Mouse (Mus musculus): ENCODE results near the gene Olfr714. TPM values are rescaled to one million over a fixed set of nuclear protein-coding genes. Genes with fewer than 3 reads are reported as not detected.
"Not testable (repeated sequence)": the region's sequence is repeated elsewhere in the genome, so short reads cannot be mapped to it uniquely, and the experiment has no call there.

The Olfr714 gene
- total RNA-seq (2021) = not detected
- long read RNA-seq, experiment 1 = 0 reads
- long read RNA-seq, experiment 2 = 0 reads

- no peak for DNase-seq
These were observed at the start of gene Olfr714 for GRCm38 (mm10) chr7:107070681-107071080. Gene Olfr714 (plus strand): TSS chr7:107070981.

GRCm38 (mm10) chr7:107030874-107031273 lies 39.9 kb upstream of the Olfr714 start, which contains the start of gene Olfr713:
Gene Olfr713 (plus strand): TSS chr7:107031174.
- no peak for DNase-seq

GRCm38 (mm10) chr7:107039934-107040563 lies 30.7 kb upstream of the Olfr714 start:
- no peak for DNase-seq

GRCm38 (mm10) chr7:107043136-107043535 lies 27.6 kb upstream of the Olfr714 start:
- DNase-seq = no peak

GRCm38 (mm10) chr7:107044407-107044806 lies 26.4 kb upstream of the Olfr714 start:
- no peak for DNase-seq

GRCm38 (mm10) chr7:107045833-107046232 lies 24.9 kb upstream of the Olfr714 start:
- DNase-seq = peak in 1 of 2 experiments; percentile 20

- no peak for DNase-seq
These were observed 23.2 kb upstream of the Olfr714 start for GRCm38 (mm10) chr7:107047578-107047977.

GRCm38 (mm10) chr7:107092920-107093319 lies 22.1 kb downstream of the Olfr714 start, which contains the start of gene Olfr17:
Gene Olfr17 (plus strand): TSS chr7:107093220.
- DNase-seq = no peak

- DNase-seq = not testable (repeated sequence)
These were observed 39.5 kb downstream of the Olfr714 start, which contains the start of gene Olfr715b for GRCm38 (mm10) chr7:107110269-107110668. Gene Olfr715b (minus strand): TSS chr7:107110369.

Other genes starting within 250 kb of the Olfr714 start
- not detected for gene Olfr702, start 237.1 kb upstream of the Olfr714 start, total RNA-seq (2021)
- gene Olfr703, start 227.6 kb upstream of the Olfr714 start, total RNA-seq (2021) = not detected
- gene Olfr704, start 207.8 kb upstream of the Olfr714 start, total RNA-seq (2021) = not detected
- not detected for gene Olfr705, start 194.1 kb upstream of the Olfr714 start, total RNA-seq (2021)
- gene Olfr706, start 182.8 kb upstream of the Olfr714 start, total RNA-seq (2021) = not detected
- gene Olfr707, start 169.7 kb upstream of the Olfr714 start, total RNA-seq (2021) = not detected
- gene Olfr1532-ps1, start 163.0 kb upstream of the Olfr714 start, total RNA-seq (2021) = not detected
- under 1 TPM in 1 of 2 experiments, not detected in 1; 0.07 TPM for gene Olfr709-ps1, start 138.8 kb upstream of the Olfr714 start, total RNA-seq (2021)
- gene Olfr710, start 122.7 kb upstream of the Olfr714 start, total RNA-seq (2021) = not detected
- not detected for gene Olfr6, start 107.0 kb upstream of the Olfr714 start, total RNA-seq (2021)
- gene Olfr711, start 95.5 kb upstream of the Olfr714 start, total RNA-seq (2021) = not detected
- not detected for gene Olfr2, start 64.9 kb upstream of the Olfr714 start, total RNA-seq (2021)
- gene Olfr713, start 39.8 kb upstream of the Olfr714 start, total RNA-seq (2021) = not detected
- gene Olfr17, start 22.2 kb downstream of the Olfr714 start, total RNA-seq (2021) = not detected
- not detected for gene Olfr715b, start 39.4 kb downstream of the Olfr714 start, total RNA-seq (2021)
- gene Olfr715, start 60.1 kb downstream of the Olfr714 start, total RNA-seq (2021) = not detected
- gene Olfr716, start 67.3 kb downstream of the Olfr714 start, total RNA-seq (2021) = not detected
- gene Nlrp14, start 96.0 kb downstream of the Olfr714 start, total RNA-seq (2021) = not detected
- not detected for gene Rbmxl2, start 138.5 kb downstream of the Olfr714 start, total RNA-seq (2021)